Mouse (Mus musculus): Measurements from ENCODE around the gene Chat. TPM values are rescaled to one million over a fixed set of nuclear protein-coding genes. Genes with fewer than 3 reads are reported as not detected.

Chat gene
- polyA plus RNA-seq, 1 experiment from 2014 or later: not detected

DNA sequence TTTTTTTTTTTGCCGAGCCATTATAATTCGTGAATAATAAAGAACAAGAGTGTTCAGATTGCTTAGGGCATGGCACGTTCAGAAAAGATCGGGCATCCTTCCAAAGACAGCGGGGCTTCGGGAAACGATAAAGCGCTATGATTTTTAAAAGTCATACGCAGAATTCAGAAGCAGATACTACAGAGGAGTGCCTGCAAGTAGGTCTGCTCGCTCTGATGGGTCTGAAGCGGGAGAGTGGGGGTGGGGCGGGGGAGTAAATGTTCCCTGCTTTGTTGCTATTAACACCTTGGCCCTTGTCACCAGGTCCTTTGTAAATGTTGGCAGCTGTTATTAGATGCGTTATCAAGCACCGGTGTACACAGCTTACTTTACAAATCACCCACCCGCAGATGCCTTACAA is 84.2 kb downstream of the Chat start:
- H3K4me1 ChIP-seq (replicated peaks): no peaks in the 10 kb centered on the region
- ATAC-seq (ENCODE audit: low read depth): no peak
- no peak overlapping the region for H3K9ac ChIP-seq
- peaks cover 40% of the 10 kb centered on the region for H3K27me3 ChIP-seq
- H3K4me3 ChIP-seq (replicated peaks): no peak overlapping the region
- H3K36me3 ChIP-seq: no peaks in the 10 kb centered on the region
- H3K9me3 ChIP-seq (replicated peaks): no peaks in the 10 kb centered on the region
- 31% methylated on average over 15 of the region's 15 CpGs for WGBS (ENCODE audit: insufficient replicate concordance)
- H3K27ac ChIP-seq: no peak overlapping the region
- no peak overlapping the region for H3K4me2 ChIP-seq
- DNase-seq: no peak

DNA sequence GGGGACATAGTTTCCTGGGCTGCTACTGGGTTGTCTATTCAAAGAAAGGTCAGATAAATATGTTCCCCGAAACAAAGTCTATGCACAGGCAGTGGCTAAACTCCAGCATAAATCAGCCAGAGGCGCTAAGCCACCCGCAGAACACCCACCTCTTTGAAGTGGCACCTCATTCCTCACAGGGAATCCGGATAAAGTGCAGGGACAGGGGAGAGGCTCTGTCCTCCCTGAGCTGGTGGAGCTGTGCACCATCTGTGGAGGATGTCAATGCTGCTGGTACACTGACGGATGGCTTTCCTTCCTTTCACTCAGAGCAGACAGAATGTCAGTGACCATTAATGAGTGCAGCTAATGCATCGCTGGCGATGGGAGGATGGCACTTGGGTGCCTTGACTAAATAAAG is 84.7 kb downstream of the Chat start:
- DNase-seq (no peak), ATAC-seq (ENCODE audit: low read depth) (no peak)
- Histone ChIP-seq H3K9ac (no peak overlapping the region), H3K4me3 (replicated peaks) (no peak overlapping the region), H3K4me1 (replicated peaks) (no peaks in the 10 kb centered on the region), H3K9me3 (replicated peaks) (no peaks in the 10 kb centered on the region), H3K27me3 (peaks cover 40% of the 10 kb centered on the region), H3K27ac (no peak overlapping the region), H3K4me2 (no peak overlapping the region), H3K36me3 (no peaks in the 10 kb centered on the region)
- 18% methylated on average over 7 of the region's 7 CpGs for WGBS (ENCODE audit: insufficient replicate concordance)

DNA sequence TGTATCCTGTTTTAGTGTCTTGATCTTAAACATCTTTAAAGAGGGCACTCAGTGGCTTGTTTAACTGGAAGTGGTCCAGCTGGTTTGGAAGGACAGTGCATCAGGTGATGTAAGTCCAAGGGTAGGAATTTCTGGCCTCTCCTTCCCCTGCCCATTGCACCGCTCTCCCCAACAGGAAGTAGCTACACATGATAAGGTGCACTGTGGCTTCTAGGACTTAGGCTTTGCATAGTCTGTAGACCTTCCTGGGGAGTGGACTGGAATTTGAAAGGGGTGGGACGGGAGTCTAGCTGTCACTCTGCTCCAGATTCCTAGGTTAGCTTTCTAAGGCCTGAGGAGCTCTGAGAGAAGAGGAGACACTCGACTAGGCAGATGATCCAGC is 85.7 kb downstream of the Chat start:
- DNase-seq: no peak
- H3K27ac ChIP-seq: no peak overlapping the region
- H3K4me2 ChIP-seq: no peak overlapping the region
- peaks cover 40% of the 10 kb centered on the region for H3K27me3 ChIP-seq
- H3K4me1 ChIP-seq (replicated peaks): no peaks in the 10 kb centered on the region
- H3K9ac ChIP-seq: no peak overlapping the region
- 19% methylated on average over 3 of the region's 3 CpGs for WGBS (ENCODE audit: insufficient replicate concordance)
- no peak for ATAC-seq (ENCODE audit: low read depth)
- no peaks in the 10 kb centered on the region for H3K9me3 ChIP-seq (replicated peaks)
- no peak overlapping the region for H3K4me3 ChIP-seq (replicated peaks)
- no peaks in the 10 kb centered on the region for H3K36me3 ChIP-seq

DNA sequence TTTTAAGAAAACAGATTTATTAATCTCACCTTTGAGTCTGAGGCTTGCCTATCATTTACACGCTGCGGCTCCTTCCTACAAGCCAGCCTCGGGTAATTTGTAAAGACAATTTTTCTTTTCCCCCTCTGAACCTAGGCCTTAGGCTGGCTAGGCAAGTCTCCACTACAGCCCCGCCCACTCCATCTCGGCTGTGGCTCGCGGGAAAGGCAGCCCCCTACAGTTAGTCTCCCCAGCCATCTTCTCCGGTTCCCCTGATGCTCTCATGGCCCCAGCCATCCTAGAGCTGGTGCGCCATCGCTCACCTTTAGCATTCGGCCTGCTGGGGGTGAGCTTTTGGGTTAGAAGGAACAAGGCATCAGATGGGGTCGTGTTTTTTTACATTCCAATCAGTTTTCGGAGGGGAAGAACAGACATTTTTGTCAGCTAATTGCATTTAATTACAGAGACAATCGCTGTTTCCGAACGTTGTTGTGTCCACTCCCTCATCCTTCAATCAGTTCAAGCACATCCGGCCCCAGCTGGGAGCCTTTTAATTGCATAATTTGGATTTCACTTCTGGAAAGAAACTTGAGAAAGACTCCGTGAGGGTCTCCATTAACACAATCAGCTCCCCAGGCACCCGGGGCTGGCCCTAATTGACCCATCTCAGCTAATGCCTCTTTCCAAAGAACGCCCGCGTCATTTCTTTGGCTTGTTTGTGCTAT is 86.2 kb downstream of the Chat start:
- Histone ChIP-seq H3K36me3 (no peaks in the 10 kb centered on the region), H3K4me2 (no peak overlapping the region), H3K4me1 (replicated peaks) (no peaks in the 10 kb centered on the region), H3K27ac (no peak overlapping the region), H3K9me3 (replicated peaks) (no peaks in the 10 kb centered on the region), H3K4me3 (replicated peaks) (no peak overlapping the region), H3K9ac (no peak overlapping the region), H3K27me3 (peaks cover 40% of the 10 kb centered on the region)
- no peak for ATAC-seq (ENCODE audit: low read depth)
- whole genome bisulfite sequencing (ENCODE audit: insufficient replicate concordance): 19% methylated on average over 22 of the region's 22 CpGs
- no peak for DNase-seq

DNA sequence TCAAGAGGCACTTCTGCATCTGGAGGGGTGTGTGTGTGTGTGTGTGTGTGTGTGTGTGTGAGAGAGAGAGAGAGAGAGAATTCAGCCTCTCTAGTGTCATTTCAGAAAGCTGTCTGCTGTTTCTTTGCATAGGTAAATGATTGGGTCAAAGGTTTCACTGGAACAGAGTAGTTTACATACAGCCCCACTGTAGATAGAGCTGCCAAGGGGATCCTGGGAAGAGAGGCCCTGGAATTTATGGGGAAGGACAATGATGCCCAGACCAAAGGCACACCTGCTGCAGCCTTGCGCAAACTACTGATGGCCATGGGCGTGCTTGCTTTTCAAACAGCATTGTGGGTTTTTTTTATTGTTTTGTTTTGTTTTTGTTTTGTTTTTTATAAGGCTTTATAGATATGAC is 93.3 kb downstream of the Chat start:
- H3K36me3 ChIP-seq: no peaks in the 10 kb centered on the region
- H3K9me3 ChIP-seq (replicated peaks): no peaks in the 10 kb centered on the region
- H3K4me2 ChIP-seq: no peak overlapping the region
- ATAC-seq (ENCODE audit: low read depth) (no peak), DNase-seq (no peak)
- 77% methylated on average over 2 of the region's 2 CpGs for WGBS (ENCODE audit: insufficient replicate concordance)
- no peak overlapping the region for H3K27ac ChIP-seq
- no peaks in the 10 kb centered on the region for H3K27me3 ChIP-seq
- no peaks in the 10 kb centered on the region for H3K4me1 ChIP-seq (replicated peaks)
- H3K9ac ChIP-seq: no peak overlapping the region
- no peak overlapping the region for H3K4me3 ChIP-seq (replicated peaks)

DNA sequence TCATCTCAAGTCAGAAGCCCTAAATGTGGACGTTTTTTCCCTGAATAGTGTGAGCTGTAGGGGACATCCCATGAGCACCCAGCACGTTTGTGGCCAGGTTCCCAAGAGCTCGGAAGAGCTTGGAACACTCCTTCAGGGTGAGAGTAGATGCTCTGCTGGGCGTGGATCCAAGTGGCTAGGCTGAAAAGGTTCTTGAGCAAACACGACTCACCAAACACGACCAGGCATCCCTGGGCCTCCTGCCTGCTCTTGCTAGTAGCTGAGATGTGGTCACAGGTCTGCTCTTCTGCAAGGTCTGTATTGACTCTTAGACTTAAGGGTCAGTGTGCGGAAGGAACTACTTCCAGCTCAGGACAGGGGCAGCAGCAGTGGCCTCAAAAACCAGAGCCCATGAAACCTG is 96.0 kb downstream of the Chat start:
- no peak overlapping the region for H3K4me3 ChIP-seq (replicated peaks)
- ATAC-seq (ENCODE audit: low read depth) (no peak), DNase-seq (no peak)
- H3K9me3 ChIP-seq (replicated peaks): no peaks in the 10 kb centered on the region
- no peaks in the 10 kb centered on the region for H3K27me3 ChIP-seq
- WGBS (ENCODE audit: insufficient replicate concordance): 54% methylated on average over 7 of the region's 7 CpGs
- H3K27ac ChIP-seq: no peak overlapping the region
- H3K9ac ChIP-seq: no peak overlapping the region
- H3K4me2 ChIP-seq: no peak overlapping the region
- H3K36me3 ChIP-seq: no peaks in the 10 kb centered on the region
- H3K4me1 ChIP-seq (replicated peaks): no peaks in the 10 kb centered on the region

DNA sequence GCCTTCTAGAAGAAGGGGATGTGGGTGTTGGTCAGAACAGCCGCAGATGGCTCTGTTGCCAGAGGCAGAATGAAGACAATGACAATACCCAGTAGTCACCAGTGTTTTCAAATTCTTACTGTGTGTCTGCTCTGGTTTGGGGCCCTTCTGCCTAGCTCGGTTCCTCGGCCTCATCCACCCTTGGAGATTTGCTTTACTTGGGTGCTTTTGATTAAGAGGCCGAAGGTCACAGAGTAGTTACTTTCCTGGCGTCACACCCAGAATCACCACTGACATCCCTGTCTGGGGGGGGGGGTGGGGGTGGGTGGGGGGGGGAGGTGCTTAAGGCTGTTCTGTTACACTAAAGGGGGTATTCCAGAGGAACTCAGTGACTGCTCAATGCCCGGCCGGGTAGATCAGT is 101.4 kb downstream of the Chat start:
- no peaks in the 10 kb centered on the region for H3K36me3 ChIP-seq
- H3K4me3 ChIP-seq (replicated peaks): no peak overlapping the region
- no peaks in the 10 kb centered on the region for H3K9me3 ChIP-seq (replicated peaks)
- no peaks in the 10 kb centered on the region for H3K27me3 ChIP-seq
- no peak overlapping the region for H3K27ac ChIP-seq
- no peak for ATAC-seq (ENCODE audit: low read depth)
- no peak for DNase-seq
- WGBS (ENCODE audit: insufficient replicate concordance): 49% methylated on average over 7 of the region's 7 CpGs
- H3K4me2 ChIP-seq: no peak overlapping the region
- H3K9ac ChIP-seq: no peak overlapping the region
- H3K4me1 ChIP-seq (replicated peaks): no peaks in the 10 kb centered on the region

Other genes with a start within 250 kb of the Chat start
- gene Ogdhl, start 144.0 kb downstream of the Chat start, polyA plus RNA-seq (2015; fragmentation: Nextera tagmentation; extraction: Ambion mirVana): 1.3 and 1.6 TPM in 2 replicates
- gene 1700024G13Rik, start 77.6 kb downstream of the Chat start, polyA plus RNA-seq (2015; fragmentation: Nextera tagmentation; extraction: Ambion mirVana): not detected in 2 replicates
- 0.08 TPM in 1 of 2 replicates, not detected in the other for gene Slc18a3, start 1.1 kb downstream of the Chat start, polyA plus RNA-seq (2015; fragmentation: Nextera tagmentation; extraction: Ambion mirVana)
- 9.0 and 10.1 TPM in 2 replicates for gene Ercc6, start 47.5 kb upstream of the Chat start, polyA plus RNA-seq (2015; fragmentation: Nextera tagmentation; extraction: Ambion mirVana)
- 0.14 TPM in 1 of 2 replicates, not detected in the other for gene Prrxl1, start 133.4 kb upstream of the Chat start, polyA plus RNA-seq (2015; fragmentation: Nextera tagmentation; extraction: Ambion mirVana)
- gene 3425401B19Rik, start 219.3 kb upstream of the Chat start, polyA plus RNA-seq (2015; fragmentation: Nextera tagmentation; extraction: Ambion mirVana): 0.02 TPM in 2 replicates

Data from liver, embryonic 13.5 days (tissue).